Mouse (Mus musculus): ENCODE data around the gene Olfr348. TPM values are rescaled to one million over a fixed set of nuclear protein-coding genes. Genes with fewer than 3 reads are reported as not detected.

The Olfr348 gene
- total RNA-seq (2021) = not detected
- long read RNA-seq, experiment 1 = 0 reads
- long read RNA-seq, experiment 2 = 0 reads

DNA sequence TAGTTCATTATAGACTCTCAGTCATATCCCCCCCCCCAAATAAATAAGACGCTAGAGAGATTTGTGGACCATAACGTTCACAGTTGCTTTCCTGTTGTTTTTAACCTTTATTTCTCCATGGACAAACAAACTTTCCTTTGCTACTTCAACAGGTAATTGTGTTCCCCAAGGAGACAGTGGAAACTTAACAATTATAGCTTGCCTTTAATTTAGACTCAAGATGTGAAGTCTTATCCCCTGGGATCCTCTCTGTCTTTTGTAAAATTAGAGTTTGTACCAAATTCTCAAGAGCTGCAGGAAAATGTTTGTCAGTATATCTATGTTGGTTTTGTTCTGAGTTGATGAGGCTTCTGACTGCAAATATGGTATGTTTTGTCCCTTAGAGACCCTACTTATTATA, at the start of gene Olfr348:
Gene Olfr348, plus strand, starts transcription at position 301 of the 400 bp plus-strand sequence.
- no peak for DNase-seq

DNA sequence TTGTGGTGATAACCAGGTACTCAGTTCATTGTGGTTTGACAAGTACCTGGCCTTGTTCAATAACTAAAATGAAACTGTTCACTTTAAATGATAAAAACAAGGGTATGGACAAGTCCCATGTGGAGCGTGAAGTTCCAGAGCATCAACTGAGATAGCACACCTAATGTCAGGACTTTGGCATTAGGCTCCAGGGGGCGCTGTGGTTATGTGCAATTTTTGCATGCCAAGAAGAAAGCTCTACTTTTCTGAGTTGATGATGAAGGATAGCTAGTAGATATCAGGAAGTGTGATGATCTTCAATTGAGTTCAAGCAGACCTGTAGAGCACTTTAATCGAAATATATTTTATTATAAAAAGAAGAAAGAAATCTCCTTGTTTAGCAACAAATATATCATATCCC, 47.9 kb upstream of the Olfr348 start:
- DNase-seq = peak; percentile 3

DNA sequence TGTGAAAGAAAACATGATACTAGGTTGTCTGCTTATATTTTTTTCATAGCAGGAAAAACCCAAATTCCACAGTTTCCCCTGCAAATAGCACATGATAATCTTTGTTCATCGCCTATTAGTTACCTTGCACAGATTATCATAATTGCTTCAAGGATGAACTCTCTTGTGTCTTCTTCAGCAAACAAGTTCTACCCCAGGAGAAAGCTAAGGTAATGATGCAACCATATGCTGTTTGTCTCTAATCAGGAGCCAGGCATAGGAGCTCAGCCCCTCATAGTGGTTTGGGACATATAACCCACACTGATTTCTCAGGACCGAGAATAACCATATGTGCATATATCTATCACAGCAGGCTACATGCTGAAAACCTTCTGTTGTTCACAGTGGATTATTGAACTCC, 6.2 kb downstream of the Olfr348 start, which contains the start of gene Olfr50:
Gene Olfr50, plus strand, starts transcription at position 301 of the 400 bp plus-strand sequence.
- no peak for DNase-seq

DNA sequence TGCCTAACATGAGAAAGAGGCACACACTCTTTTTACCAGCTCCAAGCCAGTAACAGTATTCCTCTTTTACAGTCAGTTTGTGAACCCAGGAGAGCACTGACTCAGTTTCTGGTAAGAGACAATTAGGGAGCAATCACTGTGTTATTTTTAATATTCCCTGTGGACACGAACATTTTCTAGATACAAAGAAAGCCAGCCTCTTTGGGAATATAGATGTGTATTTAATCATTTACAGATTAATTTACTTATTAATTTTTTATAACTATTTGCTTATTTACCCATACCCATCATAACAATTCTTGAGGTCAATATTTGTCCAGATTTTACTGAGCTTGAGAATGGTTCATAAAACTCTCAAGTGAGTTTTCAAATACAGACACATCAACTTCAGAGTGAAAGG, 32.9 kb downstream of the Olfr348 start, which contains the start of gene Olfr3:
Gene Olfr3, minus strand, starts transcription at position 101 of the 400 bp plus-strand sequence.
- no peak for DNase-seq

Other genes starting within 250 kb of the Olfr348 start
- under 1 TPM in 1 of 2 experiments, not detected in 1; 0.03 TPM for gene Olfr344, start 217.6 kb upstream of the Olfr348 start, total RNA-seq (2021)
- gene Olfr345, start 144.2 kb upstream of the Olfr348 start, total RNA-seq (2021) = not detected
- gene Olfr346, start 98.5 kb upstream of the Olfr348 start, total RNA-seq (2021) = not detected
- gene Olfr347, start 52.4 kb upstream of the Olfr348 start, total RNA-seq (2021) = not detected
- not detected for gene Olfr50, start 6.3 kb downstream of the Olfr348 start, total RNA-seq (2021)
- not detected for gene Olfr3, start 32.8 kb downstream of the Olfr348 start, total RNA-seq (2021)
- gene Olfr350, start 62.0 kb downstream of the Olfr348 start, total RNA-seq (2021) = not detected
- not detected for gene Olfr351, start 78.4 kb downstream of the Olfr348 start, total RNA-seq (2021)
- not detected for gene Olfr352, start 84.2 kb downstream of the Olfr348 start, total RNA-seq (2021)
- not detected for gene Olfr353, start 108.7 kb downstream of the Olfr348 start, total RNA-seq (2021)
- gene Olfr354, start 121.4 kb downstream of the Olfr348 start, total RNA-seq (2021) = not detected
- not detected for gene Olfr355, start 144.6 kb downstream of the Olfr348 start, total RNA-seq (2021)
- gene Olfr356, start 152.8 kb downstream of the Olfr348 start, total RNA-seq (2021) = not detected
- gene Olfr357, start 209.6 kb downstream of the Olfr348 start, total RNA-seq (2021) = not detected
- not detected for gene Olfr358, start 225.1 kb downstream of the Olfr348 start, total RNA-seq (2021)